Mouse (Mus musculus): Measurements from ENCODE around the gene Clec2i.
"Not testable (repeated sequence)": the region's sequence is repeated elsewhere in the genome, so short reads cannot be mapped to it uniquely, and the experiment has no call there.

The Clec2i gene

DNA sequence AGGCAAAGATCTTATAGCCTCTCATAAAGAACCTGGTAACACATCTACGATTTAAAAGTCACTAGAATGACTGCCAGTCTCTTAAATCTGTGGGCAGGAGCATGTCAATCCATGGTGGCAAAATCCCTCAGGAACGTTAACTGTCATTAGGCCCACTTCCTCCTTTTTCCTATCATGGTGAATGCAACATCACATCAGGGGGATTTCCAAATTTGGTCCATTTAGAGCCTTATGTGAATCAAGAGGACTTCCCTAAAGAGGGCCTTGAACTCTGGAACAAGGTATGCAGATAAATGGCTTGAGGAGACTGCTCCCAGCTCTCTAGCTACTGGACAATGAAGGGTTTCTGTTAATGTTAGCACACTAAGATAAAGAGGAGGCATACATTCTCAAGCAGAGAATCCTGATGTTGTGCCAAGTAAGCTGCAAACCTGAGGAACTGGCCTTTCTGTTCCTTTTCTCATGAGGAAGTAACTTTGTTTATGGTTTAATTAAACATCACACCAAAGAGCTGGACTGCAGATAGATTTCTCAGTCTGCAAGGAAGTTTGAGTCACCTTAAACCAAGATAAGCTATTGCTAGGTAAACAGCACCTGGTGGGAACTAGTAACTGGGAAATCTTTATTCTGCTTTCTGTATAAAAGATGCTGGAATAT is 26.3 kb downstream of the Clec2i start:
- no peak for TF ChIP-seq GATA4 (IDR thresholded peaks at IDR 0.05; ENCODE audit: insufficient replicate concordance, low read length)

GRCm38 (mm10) chr6:128917322-128917721 is 29.9 kb downstream of the Clec2i start:
- TF ChIP-seq GATA4 (IDR thresholded peaks at IDR 0.05; ENCODE audit: insufficient replicate concordance, low read length): no peak

DNA sequence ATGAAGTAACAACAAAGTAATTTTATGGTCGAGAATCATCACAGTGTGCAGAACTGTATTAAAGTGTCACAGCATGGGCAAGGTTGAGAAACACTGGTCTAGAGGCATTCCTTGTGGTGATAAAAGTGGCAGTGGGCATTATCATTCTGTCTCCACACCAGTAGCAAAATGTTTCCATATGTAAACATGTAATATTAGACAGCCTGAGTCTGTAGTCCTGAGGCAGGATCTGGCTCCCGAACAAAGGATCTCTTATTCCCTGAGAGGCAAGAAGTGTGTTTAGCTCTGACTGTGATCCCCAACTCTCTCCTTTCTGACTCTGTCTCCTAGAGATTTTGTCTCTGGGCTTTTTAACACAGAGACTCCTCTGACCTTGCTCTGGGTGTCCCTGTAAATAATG is 45.7 kb downstream of the Clec2i start:
- TF ChIP-seq GATA4 (IDR thresholded peaks at IDR 0.05; ENCODE audit: insufficient replicate concordance, low read length): no peak

GRCm38 (mm10) chr6:128934081-128934480 is 46.7 kb downstream of the Clec2i start, which contains the start of gene Clec2g:
TSS of gene Clec2g (plus strand) at chr6:128934381.
- not testable (repeated sequence) for TF ChIP-seq GATA4 (IDR thresholded peaks at IDR 0.05; ENCODE audit: insufficient replicate concordance, low read length)

- no peak for TF ChIP-seq GATA4 (IDR thresholded peaks at IDR 0.05; ENCODE audit: insufficient replicate concordance, low read length)
Measured at GRCm38 (mm10) chr6:128941646-128942421, 54.4 kb downstream of the Clec2i start.

GRCm38 (mm10) chr6:128945564-128945963 is 58.2 kb downstream of the Clec2i start:
- no peak for TF ChIP-seq GATA4 (IDR thresholded peaks at IDR 0.05; ENCODE audit: insufficient replicate concordance, low read length)

Data from liver, adult (tissue).